Mouse (Mus musculus) c-Kit-positive CD71-negative TER-119-negative erythroid progenitor cells, embryonic 14.5 days (primary cell): ENCODE results near the gene Krt5.
"Not testable (repeated sequence)": the region's sequence is repeated elsewhere in the genome, so short reads cannot be mapped to it uniquely, and the experiment has no call there.

Experiments
- DNase-seq: peaks from one replicate; pipeline ENCODE4 v3.0.0-alpha.2; 2013; ENCODE audit warnings: low read depth

Krt5 gene

DNA sequence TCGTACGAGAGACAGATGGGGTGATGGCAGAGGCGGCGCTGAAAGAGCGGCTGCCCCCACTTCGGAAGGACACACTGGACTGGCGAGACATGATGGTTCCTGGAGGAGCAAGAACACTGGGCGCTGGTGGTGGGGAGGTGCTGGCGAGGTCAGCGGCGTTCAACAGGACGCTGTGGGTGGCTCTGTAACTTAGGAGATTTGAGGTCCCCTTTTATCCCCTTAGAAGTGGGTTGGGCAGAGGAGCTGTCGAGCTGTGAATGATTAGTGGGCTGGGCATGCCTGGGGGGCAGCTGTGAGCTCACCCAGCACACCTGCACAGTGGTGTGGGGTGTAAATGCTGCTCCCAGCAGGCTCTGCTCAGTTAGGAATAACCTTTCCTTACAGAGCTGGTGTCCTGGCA, at the start of gene Krt5:
TSS of gene Krt5 (minus strand) at position 179 of the 400 bp plus-strand sequence.
- DNase-seq, result no peak

DNA sequence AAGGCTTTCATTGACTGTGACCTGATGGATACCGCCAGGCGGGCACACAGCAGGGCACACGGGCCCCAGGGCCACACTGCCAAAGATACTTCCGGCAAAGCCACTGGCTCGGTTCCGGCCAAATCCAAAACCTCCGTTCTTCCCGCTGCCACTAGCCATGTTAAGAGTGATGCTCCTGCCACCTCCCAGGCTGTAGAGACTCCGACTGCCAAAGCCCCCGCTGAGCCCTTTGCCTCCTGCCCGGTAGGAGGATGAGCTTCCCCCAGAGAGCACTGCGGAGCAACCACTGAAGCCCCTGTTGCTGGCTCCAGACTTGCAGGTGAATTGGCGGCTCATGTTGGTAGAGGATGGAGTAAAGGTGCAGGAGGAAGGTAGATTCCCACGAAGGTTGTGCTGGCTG, 30.0 kb upstream of the Krt5 start, which contains the start of gene Krt71:
TSS of gene Krt71 (minus strand) at position 399 of the 400 bp plus-strand sequence.
- no peak for DNase-seq

- no peak for DNase-seq
Measured at GRCm38 (mm10) chr15:101737786-101738185, 25.1 kb upstream of the Krt5 start.

- DNase-seq, result no peak
Measured at GRCm38 (mm10) chr15:101730653-101731052, 18.0 kb upstream of the Krt5 start.

- no peak for DNase-seq
Measured at GRCm38 (mm10) chr15:101724686-101725085, 12.0 kb upstream of the Krt5 start.

DNA sequence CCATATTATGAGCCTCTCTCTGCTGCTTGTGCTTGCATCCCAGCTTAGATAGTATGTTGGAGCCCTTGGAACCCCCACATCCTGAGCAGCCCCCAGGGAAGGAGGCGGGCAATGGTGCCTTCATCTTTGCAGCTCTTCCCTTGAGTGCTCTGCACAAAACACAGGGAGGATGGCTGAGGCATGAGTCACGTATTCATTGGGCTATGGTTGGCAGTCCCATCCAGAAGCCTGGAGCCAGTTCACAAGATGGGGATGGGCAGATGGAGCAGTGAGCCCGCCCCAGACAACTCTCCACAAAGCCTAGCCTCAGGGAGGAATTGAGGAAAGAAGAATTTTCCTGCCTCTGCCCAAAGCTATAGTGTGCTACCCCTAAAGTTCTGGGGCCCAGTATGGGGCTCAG, 3.1 kb upstream of the Krt5 start:
- no peak for DNase-seq

DNA sequence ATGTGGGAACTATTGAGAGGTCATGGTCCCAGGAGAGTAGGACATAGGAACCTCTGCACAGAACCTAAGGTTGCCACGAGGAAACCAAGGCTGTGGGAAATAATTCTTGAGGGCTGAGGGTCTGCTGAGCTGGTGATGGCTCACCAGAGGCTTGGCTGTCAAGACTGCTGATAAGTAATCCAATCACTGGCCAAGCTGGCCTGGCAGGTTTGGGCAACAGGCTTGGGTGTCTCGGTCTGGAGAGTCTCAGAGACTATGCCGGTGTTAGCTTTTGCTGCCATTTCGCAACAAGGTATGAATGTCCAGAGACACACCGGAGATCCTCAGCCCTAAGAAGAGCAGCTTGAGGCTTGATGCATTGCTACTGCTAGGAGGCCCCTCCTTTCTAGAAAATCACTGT, 1.7 kb upstream of the Krt5 start:
- DNase-seq, result no peak

DNA sequence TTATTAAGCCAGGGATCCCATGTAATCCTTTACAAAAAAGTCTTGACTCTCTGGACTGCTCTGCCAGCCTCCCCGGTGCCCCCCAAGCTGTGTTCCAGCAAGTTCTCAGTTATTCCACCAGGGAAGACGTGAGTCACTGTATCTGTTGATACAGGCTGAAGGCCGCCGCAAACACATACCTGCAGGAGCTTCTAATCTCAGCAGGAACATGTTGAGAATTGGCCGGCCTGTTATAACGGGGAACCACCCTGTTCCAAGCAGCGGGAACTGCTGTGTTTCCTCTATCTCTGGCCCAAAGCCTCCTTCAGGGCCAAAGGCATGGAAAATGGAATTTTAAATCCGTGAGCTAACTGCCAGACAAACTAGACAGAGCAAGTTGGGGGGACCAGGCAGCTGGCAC, 1.0 kb upstream of the Krt5 start:
- DNase-seq, result no peak

DNA sequence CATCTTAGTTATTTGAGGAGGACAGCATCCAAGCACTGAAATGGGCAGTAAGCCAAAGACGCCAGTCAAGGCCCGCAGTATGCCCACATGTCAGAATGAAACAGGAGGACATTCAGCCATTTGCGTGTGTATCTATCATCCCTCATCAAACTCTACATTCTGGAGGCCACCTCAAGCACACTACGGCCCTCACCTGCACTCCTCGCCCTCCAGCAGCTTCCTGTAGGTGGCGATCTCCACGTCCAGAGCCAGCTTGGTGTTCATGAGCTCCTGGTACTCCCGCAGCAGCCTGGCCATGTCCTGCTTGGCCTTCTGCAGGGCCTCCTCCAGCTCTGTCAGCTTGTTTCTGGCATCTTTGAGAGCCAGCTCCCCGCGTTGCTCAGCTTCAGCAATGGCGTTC, 4.0 kb downstream of the Krt5 start:
- DNase-seq, result no peak

DNA sequence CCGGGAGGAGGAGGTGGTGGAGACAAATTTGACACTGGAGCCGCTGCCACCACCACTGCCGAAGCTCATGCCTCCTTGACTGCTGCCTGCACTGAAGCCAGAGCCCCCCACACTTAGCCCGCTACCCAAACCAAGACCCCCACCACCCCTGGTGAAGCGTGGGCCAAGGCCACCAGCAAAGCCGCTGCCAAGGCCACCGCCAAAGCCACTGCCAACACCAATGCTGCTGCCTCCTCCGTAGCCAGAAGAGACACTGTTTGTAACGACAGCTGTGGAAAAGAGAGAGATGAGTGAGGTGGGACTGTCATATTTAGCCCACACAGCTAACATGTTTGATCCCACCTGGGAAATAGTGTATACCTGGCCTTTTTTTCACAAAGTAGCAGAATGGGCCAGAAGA, 5.2 kb downstream of the Krt5 start:
- no peak for DNase-seq

DNA sequence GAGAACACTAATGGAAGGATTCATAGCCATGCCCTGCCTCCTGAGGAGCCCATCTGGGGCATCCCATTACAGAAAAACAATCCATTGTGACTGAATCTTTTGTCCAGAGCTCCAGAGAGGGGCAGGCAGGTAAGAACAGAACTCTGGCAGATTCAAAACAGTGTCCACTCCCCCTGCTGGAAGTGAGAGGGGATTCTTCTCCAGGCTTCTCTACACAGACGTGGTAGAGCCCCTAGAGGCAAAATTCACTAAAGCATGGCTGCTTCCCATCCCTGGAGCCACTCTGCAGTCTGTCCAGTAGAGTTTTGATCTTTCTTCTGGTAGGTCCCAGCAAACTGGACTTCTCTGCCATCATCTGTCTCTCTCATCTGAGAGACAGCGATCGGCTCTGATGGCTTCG, 8.6 kb downstream of the Krt5 start:
- no peak for DNase-seq

DNA sequence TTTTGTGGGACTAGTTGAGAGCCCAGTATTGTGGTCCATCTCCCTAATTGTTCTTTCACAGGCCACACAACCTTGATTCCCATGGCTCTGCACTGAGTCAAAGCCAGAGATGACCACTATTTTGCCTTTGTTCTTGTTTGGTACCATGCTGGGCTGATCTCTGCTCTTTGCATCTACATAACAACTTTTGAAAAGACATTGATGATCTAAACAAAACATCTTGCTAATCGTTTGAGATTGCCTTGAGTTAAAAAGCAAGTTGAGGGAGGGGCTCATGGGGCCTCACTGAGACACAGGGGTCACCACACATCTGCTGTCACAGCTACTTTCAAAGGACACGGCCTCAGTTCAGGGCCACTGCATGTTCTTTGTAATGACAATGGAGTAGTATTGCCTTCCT, 10.3 kb downstream of the Krt5 start:
- DNase-seq, result no peak

DNA sequence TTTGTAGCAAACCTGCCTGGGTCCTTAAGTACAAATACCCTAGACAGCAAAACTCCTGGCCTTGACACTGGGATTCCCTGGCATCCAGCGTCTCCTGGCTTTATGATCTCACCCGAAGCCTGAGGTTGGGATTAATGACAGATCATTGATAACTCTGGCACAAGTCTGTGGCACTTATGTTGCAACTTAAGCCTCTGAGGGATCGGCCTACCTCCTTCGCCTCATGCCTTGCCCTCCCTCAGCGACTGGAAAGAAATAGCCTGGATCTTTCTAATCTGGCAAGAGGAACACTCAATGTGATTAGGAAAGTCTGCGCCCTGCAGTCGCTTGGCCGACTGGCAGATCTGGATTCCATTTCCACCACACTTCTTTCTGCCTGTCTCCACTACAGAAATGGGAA, 12.8 kb downstream of the Krt5 start:
- DNase-seq, result no peak

DNA sequence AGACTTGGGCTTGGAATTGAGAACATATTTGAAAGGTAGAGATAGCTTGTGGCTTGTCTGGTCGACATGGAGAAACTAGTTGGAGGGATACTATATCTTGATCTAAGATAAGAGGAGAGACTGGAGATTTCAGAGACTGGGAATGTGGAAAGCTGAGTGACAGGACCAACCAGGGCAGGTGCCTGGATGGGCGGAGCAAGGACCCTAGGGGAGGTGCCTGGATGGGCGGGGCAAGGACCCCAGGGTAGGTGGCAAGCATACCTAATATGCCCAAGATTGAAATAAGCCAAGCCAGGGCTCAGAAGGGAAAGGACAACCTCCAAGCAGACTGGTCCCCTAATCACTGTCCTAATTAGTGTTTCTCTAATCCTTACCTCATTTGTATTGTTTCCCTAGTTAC, 13.5 kb downstream of the Krt5 start:
- DNase-seq, result no peak

- DNase-seq, result no peak
Measured at GRCm38 (mm10) chr15:101697326-101698188, 15.1 kb downstream of the Krt5 start.

DNA sequence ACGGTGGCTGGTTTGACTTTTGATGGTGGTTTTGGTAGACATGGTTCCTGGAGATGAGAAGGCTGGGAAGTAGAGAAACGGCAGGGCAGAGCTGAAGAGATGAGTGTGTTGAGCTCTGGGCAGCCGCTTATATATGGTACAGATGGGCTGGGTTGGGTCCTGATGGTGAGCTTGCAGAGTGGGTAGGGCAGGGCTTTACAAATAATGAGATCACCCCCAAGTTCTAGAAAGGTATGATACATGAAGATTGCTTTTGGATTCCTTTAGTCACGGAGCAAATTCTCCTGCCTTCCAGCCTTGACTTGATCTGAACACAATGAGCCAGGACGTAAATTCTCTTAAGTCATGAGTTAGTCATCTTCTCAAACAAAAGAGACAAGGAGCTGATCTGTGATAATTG, 18.5 kb downstream of the Krt5 start, which contains the start of gene Krt6a:
TSS of gene Krt6a (minus strand) at position 101 of the 400 bp plus-strand sequence.
- no peak for DNase-seq

DNA sequence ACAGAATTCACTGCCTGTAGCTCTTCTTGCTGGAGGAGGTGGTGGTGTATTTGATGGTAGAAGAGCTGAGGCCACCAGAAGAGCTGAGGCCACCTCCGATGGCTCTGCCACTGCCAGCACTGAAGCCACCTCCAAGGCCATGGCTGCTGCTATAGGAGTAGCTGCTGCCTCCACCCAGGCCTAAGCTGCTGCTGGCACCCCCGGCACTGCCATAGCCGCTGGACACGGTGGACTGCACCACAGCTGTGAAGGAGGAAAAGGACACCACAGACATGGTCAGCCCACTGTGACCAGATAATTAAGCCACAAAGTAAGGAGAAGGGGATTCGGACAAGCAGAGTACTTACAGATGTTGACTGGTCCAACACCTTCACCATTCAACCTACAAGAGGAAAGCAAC, 22.2 kb downstream of the Krt5 start:
- DNase-seq, result not testable (repeated sequence)

- DNase-seq, result no peak
Measured at GRCm38 (mm10) chr15:101688161-101688560, 24.5 kb downstream of the Krt5 start.

DNA sequence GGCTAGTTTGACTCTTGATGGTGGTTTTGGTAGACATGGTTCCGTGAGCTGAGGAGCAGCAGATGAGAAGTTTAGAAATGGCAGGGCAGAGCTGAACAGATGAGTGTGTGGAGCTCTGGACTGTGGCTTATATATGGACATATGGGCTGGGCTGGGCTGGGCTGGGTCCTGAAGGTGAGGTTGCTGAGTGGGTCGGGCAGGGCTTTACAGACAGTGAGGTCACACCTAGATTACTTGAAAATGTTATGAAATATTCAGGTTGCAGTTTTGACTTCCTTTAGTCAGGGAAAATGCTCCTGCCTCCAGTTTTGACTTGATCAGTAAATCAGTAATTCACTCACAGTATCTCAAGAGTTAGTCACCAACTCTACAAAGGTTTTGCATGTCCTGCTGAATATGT, 32.5 kb downstream of the Krt5 start, which contains the start of gene Krt6b:
TSS of gene Krt6b (minus strand) at position 101 of the 400 bp plus-strand sequence.
- no peak for DNase-seq

DNA sequence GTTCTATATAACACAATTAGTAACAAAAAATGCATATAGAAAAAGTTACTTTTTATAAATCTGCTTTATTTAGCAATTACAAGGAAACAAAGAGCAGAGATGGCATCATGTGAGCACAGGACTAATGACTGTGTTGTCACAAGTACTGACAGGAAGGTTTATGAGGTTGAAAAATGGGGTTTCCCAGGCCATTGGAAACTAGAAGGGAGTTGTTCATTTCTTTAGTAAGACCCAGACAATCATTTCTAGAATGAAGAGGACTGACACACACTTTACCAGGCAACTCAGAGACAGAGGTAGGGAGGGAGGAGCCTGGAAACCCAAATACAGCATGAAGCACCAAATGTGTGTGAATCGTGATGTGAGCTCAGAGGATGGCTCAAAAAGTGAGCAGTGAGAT, 36.7 kb downstream of the Krt5 start:
- no peak for DNase-seq
